Mouse (Mus musculus) brain, embryonic 14.5 days (tissue): ENCODE measurements around the gene 4930579F01Rik. TPM values are rescaled to one million over a fixed set of nuclear protein-coding genes. Genes with fewer than 3 reads are reported as not detected.

Source experiments
- DNase-seq: peaks from one replicate; pipeline ENCODE4 v3.0.0-alpha.2; 2011; ENCODE audit warnings: low read depth
- CTCF ChIP-seq: fragments of 200-500 bp; IDR thresholded peaks from 2 replicates; pipeline ENCODE4 v1.5.1; 2012; ENCODE audit warnings: inconsistent platforms, mild to moderate bottlenecking, moderate library complexity, borderline replicate concordance; ENCODE audit not compliant: insufficient read depth, insufficient read length; ENCODE audit errors: extremely low read depth
- POLR2A ChIP-seq: fragments of 200-500 bp; IDR thresholded peaks from 2 replicates; pipeline ENCODE4 v1.6.1; 2012; ENCODE audit warnings: mild to moderate bottlenecking, inconsistent platforms, borderline replicate concordance; ENCODE audit not compliant: poor library complexity, insufficient read depth, insufficient read length, severe bottlenecking; ENCODE audit errors: extremely low read depth
- polyA plus RNA-seq: library from polyadenylated mRNA; depleted of rRNA; stranded (reverse); fragments of >200 nt; gene quantifications from 2 replicates; pipeline ENCODE4 v1.2.3, GENCODE M21; 2012

The 4930579F01Rik gene
- polyA plus RNA-seq, 1 experiment = not detected

DNA sequence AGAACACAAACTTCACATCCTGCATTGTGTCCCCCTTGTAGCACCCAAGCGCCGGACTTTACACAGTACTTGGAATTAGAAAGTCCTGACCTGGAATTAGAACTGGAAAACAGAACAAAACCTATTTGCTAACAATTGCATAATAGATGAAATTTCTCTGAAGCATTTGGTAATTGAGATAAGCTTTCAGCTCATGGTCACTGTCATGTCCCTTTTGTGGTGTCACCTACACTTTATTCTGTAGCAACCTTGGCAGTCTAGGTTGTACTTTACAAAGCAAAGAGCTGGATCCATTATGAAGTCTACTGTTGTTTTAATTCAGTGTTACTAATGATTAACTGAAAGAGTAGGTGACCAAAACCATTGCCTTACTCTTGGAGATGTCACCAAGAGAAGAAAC lies 33.5 kb upstream of the 4930579F01Rik start:
- TF ChIP-seq CTCF (no peak), POLR2A (no peak)

DNA sequence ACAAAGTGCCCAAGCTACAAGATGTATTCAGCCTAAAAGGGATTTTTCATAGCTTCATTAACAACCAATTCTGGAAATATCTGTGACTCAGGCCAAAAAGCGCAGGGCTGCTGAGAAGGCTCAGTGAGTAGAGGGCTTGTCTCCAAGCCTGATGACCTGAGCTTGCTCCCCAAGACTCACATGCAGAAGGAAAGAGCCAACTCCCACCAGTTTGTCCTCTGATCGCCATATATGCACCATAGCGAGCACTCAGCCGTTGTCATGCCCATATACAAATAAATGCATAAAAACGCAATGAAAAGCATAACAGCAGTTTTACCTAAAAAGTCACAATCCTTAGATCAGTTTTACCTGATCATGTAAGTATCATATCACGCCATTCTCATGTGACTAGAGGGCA lies 32.9 kb upstream of the 4930579F01Rik start:
- TF ChIP-seq POLR2A (no peak), CTCF (no peak)
- no peak for DNase-seq

More for the DNA sequence above, 33.5 kb upstream of the 4930579F01Rik start:
- no peak for DNase-seq

DNA sequence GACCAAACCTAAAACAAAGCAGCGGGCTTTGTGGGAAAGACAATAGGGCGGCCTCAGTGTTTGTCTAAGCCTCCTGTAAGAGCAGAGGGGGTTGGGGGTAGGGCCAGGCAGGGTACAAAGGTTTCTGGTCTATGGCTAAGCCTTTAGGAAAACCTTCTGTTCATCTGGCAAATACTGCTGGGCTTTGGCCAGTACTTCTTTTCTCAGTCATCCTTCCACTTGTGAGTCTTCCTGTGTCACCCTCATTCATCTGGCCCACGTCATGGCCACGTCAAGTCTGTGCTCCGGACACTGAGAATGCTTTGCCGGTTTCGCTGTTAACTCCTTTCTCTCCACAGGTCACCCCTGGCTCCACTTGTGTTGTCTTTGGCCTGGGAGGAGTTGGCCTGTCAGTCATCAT lies 32.2 kb upstream of the 4930579F01Rik start:
- DNase-seq = no peak
- TF ChIP-seq POLR2A (no peak), CTCF (no peak)

- no peak for DNase-seq
- TF ChIP-seq POLR2A (no peak), CTCF (no peak)
These were observed 31.7 kb upstream of the 4930579F01Rik start for GRCm38 (mm10) chr3:138225331-138225730.

DNA sequence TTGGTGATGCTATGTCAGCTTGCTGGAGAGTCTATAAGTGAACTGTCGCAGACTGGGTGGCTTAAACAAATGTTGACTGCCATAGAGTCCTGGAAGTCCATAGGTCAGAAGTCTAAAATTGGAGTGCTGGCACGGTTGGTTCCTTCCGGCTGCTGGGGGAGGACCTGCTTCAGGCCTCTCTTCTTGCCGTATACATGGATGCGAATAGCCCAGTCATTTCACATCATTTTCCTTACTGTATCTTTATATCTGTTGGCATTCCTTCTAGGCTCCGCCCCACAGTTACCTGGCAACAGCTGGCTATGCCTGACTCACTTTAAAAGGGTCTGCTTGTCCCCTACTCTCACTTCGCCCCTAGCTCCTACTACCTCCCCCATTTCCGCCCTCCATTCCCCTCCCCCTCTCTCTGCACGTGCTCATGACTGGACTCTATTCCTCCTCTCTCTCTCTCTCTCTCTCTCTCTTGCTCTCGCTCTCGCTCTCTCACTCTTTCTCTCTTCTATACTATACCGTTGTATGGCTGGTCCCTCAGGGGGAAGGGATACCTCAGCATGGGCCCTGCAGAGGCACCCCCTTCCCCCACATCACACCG lies 30.8 kb upstream of the 4930579F01Rik start:
- no peak for DNase-seq
- TF ChIP-seq POLR2A (no peak), CTCF (no peak)

DNA sequence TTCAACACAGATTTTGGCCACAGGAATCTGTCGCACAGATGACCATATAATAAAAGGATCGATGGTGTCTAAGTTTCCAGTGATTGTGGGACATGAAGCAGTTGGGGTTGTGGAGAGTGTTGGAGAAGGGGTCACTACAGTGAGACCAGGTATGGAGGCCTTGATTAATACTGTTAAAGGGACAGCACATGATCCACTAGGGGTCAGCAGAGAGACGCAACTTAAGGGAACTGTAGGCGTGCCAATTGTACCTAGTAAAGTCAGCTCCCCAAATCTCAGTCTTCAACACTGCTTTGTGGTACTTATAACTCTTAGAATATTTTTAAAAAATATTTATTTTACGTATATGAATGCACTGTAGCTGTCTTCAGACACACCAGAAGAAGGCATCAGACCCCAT lies 29.3 kb upstream of the 4930579F01Rik start:
- TF ChIP-seq POLR2A = no peak
- TF ChIP-seq CTCF = peak; percentile 69; the same call in 1 of the 2 replicates
- DNase-seq = peak; percentile 83

- TF ChIP-seq CTCF = no peak
- TF ChIP-seq POLR2A = no peak
- DNase-seq = no peak
These were observed 28.9 kb upstream of the 4930579F01Rik start for GRCm38 (mm10) chr3:138222511-138222910.

DNA sequence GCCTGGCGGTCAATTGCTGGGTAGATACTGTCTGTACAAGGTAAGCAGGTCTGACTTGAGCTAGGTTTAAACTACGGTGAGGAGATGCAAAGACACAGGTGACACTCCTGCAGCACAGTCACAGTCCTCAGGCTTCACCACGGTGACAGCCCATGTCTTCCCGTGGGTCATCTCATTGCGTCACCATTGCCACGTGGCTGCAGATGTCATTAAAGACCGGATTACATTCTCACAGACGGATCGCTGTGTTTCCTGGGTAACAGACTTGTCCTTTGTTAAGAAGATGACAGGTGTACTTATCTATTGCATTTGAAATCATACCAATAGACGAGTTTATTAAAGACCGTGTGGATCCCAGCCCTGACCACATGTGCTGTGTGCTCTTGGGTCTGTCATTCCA lies 27.5 kb upstream of the 4930579F01Rik start:
- no peak for TF ChIP-seq POLR2A
- TF ChIP-seq CTCF = no peak
- DNase-seq = no peak

- DNase-seq = no peak
- TF ChIP-seq CTCF (no peak), POLR2A (no peak)
These were observed 24.1 kb upstream of the 4930579F01Rik start, which contains the start of gene Adh7 for GRCm38 (mm10) chr3:138217631-138218264. TSS of gene Adh7 (plus strand) at chr3:138217760.

DNA sequence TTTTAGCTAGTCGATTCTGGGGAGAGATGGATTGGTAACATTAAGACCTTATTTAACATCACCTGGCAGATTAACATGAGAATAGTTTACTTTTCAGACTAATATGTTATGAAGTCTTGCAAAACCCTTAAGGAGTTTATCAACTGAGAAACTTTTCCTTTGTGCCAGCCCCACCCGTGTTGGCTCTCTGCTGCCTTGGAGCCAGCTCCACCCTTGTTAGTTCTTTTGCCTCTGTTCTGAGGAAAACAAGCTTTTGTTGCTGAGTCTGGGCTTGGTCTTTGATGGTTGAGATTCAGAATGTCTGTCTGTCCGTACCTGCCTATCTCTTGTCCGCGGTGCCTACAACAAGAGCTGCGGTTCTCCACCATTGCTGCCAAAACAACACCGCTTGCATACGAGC lies 22.5 kb upstream of the 4930579F01Rik start:
- TF ChIP-seq POLR2A (no peak), CTCF (no peak)
- DNase-seq = no peak

DNA sequence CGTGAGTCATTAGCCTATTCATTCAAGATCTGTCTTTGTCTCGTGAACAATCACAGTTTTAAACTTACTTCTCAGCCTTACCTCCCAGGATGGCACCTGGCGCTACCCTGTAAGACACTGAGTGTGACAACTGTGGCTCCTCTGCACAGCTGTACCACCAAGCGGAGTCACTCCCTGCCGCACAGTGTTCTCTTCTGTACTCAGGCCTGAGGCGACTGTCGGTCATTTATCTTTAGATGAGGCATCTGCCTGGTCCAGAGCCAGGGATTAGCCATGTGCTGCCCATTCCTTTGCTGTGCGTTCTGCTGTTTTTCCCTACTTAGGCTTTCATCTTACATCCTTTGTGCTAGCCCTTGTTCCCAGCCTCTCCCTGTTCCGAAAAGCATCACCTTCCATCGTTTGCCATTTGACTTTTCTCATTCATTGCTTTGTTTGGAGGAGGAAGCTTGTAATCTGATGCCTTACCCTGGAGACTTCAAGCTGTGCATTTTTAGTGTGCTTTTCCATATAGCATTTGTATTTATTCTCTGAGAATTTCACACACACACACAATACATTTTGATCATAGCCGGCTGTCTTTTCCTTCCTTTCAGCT lies 21.9 kb upstream of the 4930579F01Rik start:
- TF ChIP-seq POLR2A (no peak), CTCF (no peak)
- DNase-seq = peak; percentile 32

GRCm38 (mm10) chr3:138212431-138212951 lies 18.9 kb upstream of the 4930579F01Rik start:
- no peak for DNase-seq
- TF ChIP-seq POLR2A (no peak), CTCF (no peak)
